Mouse (Mus musculus): ENCODE data around the gene Hsd3b1.
"Not testable (repeated sequence)": the region's sequence is repeated elsewhere in the genome, so short reads cannot be mapped to it uniquely, and the experiment has no call there.

Hsd3b1 gene

GRCm38 (mm10) chr3:98859576-98859975, at the start of gene Hsd3b1:
Gene Hsd3b1 (minus strand): TSS chr3:98859794.
- in situ Hi-C loops (cut with MseI, MboI), result no loop called here

DNA sequence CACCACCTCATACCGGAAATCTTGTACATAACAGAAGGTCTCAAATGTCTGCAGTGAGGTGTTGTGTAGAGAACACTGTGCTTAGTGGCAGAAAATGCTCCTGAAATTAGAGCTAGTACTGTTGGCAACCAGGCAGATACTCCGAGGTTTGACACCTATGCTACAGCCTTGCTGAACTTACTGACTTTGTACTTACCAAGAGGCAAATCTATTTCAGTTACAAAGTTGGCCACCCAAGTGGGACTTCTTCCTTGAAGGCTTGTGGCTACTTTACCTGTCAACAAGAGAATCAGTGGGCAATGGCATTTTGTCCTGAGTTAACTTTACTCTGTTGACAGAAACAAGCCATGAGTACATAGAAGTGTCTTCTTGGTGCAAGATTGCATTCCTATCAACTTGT, 38.0 kb upstream of the Hsd3b1 start:
- in situ Hi-C loops (cut with MseI, MboI), result no loop called here

DNA sequence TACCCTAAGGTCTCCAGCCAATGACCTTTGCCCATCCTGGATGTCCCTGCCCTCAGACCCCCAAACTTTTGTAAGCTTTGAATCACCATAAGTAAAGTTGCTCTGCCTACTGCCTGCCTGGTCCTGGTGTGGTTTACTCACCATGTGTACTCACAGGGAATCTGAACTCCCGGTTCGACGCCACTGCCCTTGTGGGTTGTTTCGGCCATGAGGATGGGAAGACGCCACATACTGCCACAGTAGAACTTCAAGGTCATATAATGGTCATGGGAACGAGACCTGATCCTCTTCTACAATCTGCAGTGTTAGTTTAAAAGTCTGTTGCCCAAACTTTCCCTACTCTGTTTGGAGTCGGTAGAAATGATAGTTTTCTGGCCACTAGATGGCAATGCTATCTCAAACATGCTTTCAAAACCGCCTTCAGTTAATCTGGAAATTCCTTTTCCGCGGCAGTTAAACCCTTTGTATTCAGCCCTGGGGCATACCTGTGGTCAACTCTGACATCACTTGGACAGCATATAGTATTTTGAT, 35.5 kb upstream of the Hsd3b1 start:
- in situ Hi-C loops (cut with MseI, MboI), result no loop called here

DNA sequence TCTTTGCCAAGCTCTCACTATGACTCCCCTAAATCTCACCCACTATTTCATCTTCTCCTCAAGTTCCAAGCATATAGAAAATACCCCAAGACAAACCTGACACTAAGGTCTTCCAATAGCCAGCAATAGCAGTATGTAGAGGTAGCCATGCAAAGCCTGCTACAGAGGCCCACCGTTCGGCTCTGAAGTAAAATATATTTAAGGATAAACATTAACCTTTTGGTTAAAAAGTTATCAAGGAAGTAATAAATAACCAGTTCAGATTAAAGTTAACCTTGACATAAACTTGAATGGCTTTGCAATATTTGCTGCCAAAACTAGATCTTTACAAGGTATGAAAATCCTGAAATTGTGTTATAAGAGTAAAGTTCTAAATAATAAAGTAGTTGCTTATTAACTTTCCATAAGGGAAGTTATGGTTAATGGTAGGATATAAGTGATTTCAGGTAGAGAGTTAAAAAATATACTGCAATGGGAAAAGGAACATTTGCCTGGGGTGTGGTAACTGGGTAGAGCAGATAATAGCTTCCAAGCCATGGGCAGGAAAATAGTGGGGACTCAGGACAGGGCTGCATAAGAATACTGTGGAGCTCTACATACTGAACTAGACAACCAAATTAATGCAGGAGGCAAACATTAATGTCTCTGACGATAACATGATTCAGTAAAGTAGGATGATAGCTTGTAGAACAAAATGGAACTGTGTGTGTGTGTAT, 33.6 kb upstream of the Hsd3b1 start, which contains the start of gene Hao2:
Gene Hao2 (minus strand): TSS at position 183 of the 716 bp plus-strand sequence.
- in situ Hi-C loops (cut with MseI, MboI), result no loop called here

DNA sequence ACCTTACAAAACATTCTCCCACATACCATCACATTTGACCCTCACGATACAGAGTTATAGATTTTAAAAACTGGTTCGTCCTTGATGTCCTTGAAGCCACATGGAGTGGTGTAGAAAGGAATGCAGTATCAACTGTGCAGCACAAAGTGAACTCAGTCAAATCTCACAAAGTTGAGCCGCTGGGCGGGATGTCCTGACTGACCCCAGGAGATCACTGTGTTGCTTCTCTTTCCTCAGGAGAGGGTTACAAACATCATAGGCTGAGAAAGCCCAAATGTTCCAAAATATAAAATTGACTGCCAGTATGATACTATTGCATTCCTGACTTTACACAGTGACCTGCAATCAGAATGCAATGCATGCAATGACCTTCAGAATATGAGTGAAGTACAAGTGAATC, 30.8 kb upstream of the Hsd3b1 start:
- in situ Hi-C loops (cut with MseI, MboI), result no loop called here

DNA sequence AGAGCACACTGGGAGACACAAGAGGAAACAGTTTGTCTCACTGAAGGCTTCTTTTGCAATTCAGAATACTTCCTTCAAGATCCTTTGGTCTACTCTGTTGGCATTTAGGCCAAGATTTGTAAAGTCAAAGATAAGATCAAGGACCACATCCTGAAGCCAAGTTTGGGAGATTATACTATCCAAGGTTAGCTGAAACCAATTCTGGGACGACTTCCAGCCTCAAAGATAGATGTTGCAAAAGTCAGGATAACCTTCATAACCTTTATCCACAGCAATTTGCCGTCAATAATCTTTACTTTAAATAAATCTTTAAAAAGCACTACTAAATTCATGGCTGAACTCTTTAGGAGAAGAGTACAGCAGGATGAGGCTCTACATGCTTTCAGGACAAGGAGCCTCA, 28.6 kb upstream of the Hsd3b1 start:
- in situ Hi-C loops (cut with MseI, MboI), result no loop called here

GRCm38 (mm10) chr3:98880831-98881230, 21.2 kb upstream of the Hsd3b1 start:
- in situ Hi-C loops (cut with MseI, MboI), result no loop called here

- in situ Hi-C loops (cut with MseI, MboI), result no loop called here
Measured at GRCm38 (mm10) chr3:98880216-98880615, 20.6 kb upstream of the Hsd3b1 start.

GRCm38 (mm10) chr3:98868219-98868618, 8.6 kb upstream of the Hsd3b1 start:
- in situ Hi-C loops (cut with MseI, MboI), result no loop called here

- in situ Hi-C loops (cut with MseI, MboI), result no loop called here
Measured at GRCm38 (mm10) chr3:98862800-98863199, 3.2 kb upstream of the Hsd3b1 start.

- in situ Hi-C loops (cut with MseI, MboI), result no loop called here
Measured at GRCm38 (mm10) chr3:98858051-98858450, 1.5 kb downstream of the Hsd3b1 start.

DNA sequence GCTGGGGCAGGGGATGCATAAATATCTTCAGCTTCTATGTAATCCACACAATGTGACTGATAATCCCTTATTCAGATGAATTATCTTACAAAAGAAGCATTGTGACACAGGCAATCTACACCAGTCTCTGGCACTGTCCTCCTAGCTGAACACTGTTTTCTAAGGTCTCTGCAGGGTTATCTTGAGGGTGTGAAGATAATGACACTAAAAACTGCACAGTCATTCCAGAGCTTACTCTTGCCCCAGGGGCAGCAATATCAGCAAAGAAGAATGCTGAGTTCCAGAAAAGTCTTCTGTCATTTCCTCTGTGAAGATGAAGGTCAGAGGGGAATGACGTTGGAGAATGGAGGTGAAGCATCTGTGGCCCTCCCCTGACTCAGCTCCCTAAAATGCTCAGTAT, 2.7 kb downstream of the Hsd3b1 start:
- in situ Hi-C loops (cut with MseI, MboI), result no loop called here

DNA sequence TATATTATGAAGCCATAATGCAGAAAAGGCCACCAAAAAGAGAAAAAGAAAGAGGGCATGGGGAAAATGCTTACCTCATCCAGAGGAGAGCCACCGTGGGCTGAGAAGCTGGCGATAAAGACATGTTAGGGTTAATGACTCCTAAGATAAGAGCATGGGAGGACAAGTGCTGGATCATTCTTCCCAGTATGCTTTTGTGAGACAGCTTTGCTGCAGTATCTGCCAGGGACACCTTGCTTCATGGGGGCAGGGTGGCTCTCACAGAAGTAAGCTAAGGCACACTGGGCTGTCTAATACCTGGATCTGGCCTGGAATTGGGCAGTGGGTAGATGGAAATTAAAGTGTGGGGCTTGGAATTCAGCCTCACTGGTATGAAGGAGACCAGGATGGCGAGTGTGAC, 4.4 kb downstream of the Hsd3b1 start:
- in situ Hi-C loops (cut with MseI, MboI), result no loop called here

DNA sequence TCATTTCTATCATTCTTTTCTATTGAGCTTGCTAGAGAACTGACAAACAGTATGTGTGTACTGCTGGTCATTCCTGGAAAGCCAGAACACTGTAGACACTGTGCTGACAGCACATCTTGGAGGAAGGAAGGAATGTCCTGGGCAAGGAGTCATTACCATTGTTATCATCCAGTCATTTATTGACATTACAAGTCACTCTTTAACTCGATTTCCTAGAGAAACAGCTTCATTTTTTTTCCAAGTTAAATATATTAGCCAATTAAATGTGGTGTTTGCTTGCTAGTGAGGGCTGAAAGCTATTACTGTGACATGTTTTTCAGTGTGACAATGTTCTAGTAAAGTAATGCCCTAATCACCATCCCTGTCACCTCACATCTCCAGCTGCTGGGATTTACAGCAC, 5.9 kb downstream of the Hsd3b1 start:
- in situ Hi-C loops (cut with MseI, MboI), result no loop called here

- in situ Hi-C loops (cut with MseI, MboI), result no loop called here
Measured at GRCm38 (mm10) chr3:98853051-98853450, 6.5 kb downstream of the Hsd3b1 start.

DNA sequence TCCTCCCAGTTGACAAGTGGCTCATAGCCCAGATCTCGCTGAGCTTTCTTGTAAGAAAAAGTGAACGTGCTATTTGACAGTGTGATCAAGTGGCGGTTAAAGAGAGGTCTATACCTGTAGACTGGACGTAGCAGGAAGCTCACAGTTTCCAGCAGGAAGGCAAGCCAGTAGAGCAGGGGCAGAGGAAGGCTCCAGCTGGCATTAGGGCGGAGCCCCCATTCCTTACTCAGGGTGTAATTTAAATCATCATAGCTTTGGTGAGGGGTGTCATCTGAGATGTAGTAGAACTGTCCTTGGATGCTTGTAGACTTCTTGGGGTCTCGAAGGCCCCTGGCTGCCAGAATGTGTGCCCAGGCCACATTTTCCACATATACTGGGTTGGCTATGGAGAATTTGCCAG, 7.0 kb downstream of the Hsd3b1 start:
- in situ Hi-C loops (cut with MseI, MboI), result no loop called here

DNA sequence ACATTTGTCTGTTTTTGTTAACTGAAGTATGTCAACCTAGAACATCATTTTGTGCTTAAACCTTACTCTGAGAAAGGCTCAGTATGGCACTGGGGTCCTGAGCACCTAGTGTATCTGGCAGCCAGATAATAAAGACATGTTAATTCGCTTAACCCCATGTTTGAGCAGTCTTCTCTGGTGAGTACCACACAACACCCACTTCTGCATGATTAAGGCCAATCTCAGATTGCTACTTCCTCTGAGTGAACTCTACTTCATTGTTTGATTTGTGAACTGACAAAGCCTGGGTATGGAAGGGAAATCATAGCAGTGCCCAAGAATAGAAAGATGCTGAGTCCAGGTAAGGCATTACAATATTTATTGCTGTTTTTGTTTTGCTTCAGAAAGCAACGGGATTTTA, 7.7 kb downstream of the Hsd3b1 start:
- in situ Hi-C loops (cut with MseI, MboI), result no loop called here

DNA sequence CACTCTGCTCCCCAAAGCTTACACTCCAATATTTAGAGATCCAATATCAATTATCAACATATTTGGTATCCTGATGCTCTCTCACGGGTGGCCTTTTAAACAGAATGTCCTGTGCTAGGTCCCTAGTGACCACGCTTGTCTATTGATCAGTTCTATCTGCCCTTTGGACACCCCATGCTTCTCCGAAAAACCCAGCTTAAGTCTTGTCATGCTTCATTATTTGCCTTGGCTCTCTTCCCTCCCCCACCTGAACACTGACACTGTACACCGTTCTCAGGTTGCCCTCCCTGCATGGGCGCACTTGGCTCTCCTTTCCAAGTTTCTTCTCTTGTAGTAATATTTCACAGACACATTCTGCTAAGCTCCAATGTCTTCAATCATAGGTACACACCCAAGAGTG, 9.3 kb downstream of the Hsd3b1 start:
- in situ Hi-C loops (cut with MseI, MboI), result no loop called here

DNA sequence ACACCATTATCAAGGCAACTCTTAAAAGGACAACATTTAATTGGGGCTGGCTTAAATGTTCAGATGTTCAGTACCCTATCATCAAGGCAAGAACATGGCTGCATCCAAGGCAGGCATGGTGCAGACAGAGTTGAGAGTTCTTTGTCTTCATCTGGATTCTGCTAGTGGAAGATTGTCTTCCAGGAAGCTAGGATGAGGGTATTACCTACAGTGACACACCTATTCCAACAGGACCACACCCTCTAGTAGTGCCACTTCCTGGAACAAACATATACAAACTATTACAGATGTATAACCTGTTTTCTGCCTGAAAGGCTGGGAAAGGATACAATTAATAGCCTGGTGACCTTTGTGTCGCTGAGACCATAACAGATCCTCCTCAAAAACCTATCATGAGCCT, 10.7 kb downstream of the Hsd3b1 start:
- in situ Hi-C loops (cut with MseI, MboI), result no loop called here

GRCm38 (mm10) chr3:98814101-98814670, 45.4 kb downstream of the Hsd3b1 start, which contains the start of gene Hsd3b6:
Gene Hsd3b6 (minus strand): TSS chr3:98814443.
- in situ Hi-C loops (cut with MseI, MboI), result no loop called here

- in situ Hi-C loops (cut with MseI, MboI), result not testable (repeated sequence)
Measured at GRCm38 (mm10) chr3:98812653-98813052, 46.9 kb downstream of the Hsd3b1 start.

DNA sequence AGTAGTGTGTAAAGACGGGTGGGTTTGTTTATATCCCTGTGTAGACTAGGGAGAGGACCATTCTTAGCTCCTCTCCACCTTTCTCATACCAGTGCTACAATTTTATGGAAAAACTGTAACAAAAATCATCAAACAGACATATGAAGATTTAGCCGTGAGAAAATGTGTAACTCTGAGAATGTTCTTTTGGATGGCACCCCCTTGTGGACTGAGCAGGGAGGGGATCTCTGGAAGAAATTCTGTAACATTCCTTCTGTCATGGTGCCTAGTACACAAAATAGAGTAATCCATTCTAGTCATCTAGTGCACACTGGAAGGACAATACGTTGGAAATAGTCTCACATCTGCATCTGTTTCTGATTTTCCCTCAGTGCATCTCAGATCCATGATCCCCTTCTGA, 54.6 kb downstream of the Hsd3b1 start:
- in situ Hi-C loops (cut with MseI, MboI), result not testable (repeated sequence)
